Mouse (Mus musculus) liver, postnatal 0 days (tissue): ENCODE results near the gene Maco1. TPM values are rescaled to one million over a fixed set of nuclear protein-coding genes. Genes with fewer than 3 reads are reported as not detected.

Experiments
- ATAC-seq: fragments of 200-750 bp; cut with Nextera tagmentation; 2 replicates; pipeline ENCODE4 v1.8.0; 2017; ENCODE audit warnings: mild to moderate bottlenecking, moderate library complexity
- DNase-seq: peaks from one replicate; pipeline ENCODE4 v3.0.0-alpha.2; 2016
- H3K27ac ChIP-seq: fragments of 300-500 bp; sonication (generic); 2 replicates; pipeline ENCODE4 v1.5.1; 2014; ENCODE audit warnings: antibody characterized with exemption, moderate library complexity, mild to moderate bottlenecking, low read depth
- H3K27me3 ChIP-seq: fragments of 300-500 bp; sonication (generic); 2 replicates; pipeline ENCODE4 v1.6.1; 2014; ENCODE audit warnings: low read length, control low read depth, mixed read lengths; ENCODE audit not compliant: insufficient read depth
- H3K36me3 ChIP-seq: fragments of 300-500 bp; sonication (generic); replicated peaks from 2 replicates; pipeline ENCODE4 v1.6.1; 2014; ENCODE audit warnings: mild to moderate bottlenecking, control low read depth, low read length, moderate library complexity, mixed read lengths; ENCODE audit not compliant: insufficient read depth
- H3K4me1 ChIP-seq: fragments of 300-500 bp; sonication (generic); 2 replicates; pipeline ENCODE4 v1.6.1; 2014; ENCODE audit warnings: antibody characterized with exemption, mild to moderate bottlenecking, control low read depth; ENCODE audit not compliant: insufficient read depth
- H3K4me2 ChIP-seq: fragments of 300-500 bp; sonication (generic); 2 replicates; pipeline ENCODE4 v1.6.1; 2014; ENCODE audit warnings: low read depth, mild to moderate bottlenecking, low read length, moderate library complexity, mixed read lengths
- H3K4me3 ChIP-seq: fragments of 300-500 bp; sonication (generic); 2 replicates; pipeline ENCODE4 v1.5.1; 2014; ENCODE audit warnings: low read depth, low read length
- H3K9ac ChIP-seq: fragments of 300-500 bp; sonication (generic); replicated peaks from 2 replicates; pipeline ENCODE4 v1.6.1; 2014; ENCODE audit warnings: mild to moderate bottlenecking, moderate library complexity
- H3K9me3 ChIP-seq: fragments of 300-500 bp; sonication (generic); 2 replicates; pipeline ENCODE4 v1.6.1; 2016; ENCODE audit warnings: mild to moderate bottlenecking, control low read depth, low read length, mixed read lengths
- CTCF ChIP-seq: sonication (generic); IDR thresholded peaks from 2 replicates; pipeline ENCODE4 v1.5.1; 2016; ENCODE audit warnings: antibody characterized with exemption, low read depth
- EP300 ChIP-seq: IDR thresholded peaks from 2 replicates; pipeline ENCODE4 v1.6.1; 2016; ENCODE audit warnings: antibody characterized with exemption, low read depth, mild to moderate bottlenecking
- WGBS: fragments of 180-500 bp; shearing (Covaris S2); extraction: QIAGEN DNeasy Blood & Tissue Kit; methylation state at CpG from one replicate; pipeline ENCODE4 v1.1.7; 2014; ENCODE audit not compliant: insufficient replicate concordance; 5-methylcytosine and 5-hydroxymethylcytosine counted together
- polyA plus RNA-seq: library from polyadenylated mRNA; unstranded; fragments of >200 nt; fragmentation: Nextera tagmentation; extraction: Ambion mirVana; gene quantifications from 2 replicates; pipeline ENCODE4 v1.2.1, GENCODE M21; 2015

Gene Maco1
- polyA plus RNA-seq, 1 experiment from 2014 or later, result 14.6 TPM

DNA sequence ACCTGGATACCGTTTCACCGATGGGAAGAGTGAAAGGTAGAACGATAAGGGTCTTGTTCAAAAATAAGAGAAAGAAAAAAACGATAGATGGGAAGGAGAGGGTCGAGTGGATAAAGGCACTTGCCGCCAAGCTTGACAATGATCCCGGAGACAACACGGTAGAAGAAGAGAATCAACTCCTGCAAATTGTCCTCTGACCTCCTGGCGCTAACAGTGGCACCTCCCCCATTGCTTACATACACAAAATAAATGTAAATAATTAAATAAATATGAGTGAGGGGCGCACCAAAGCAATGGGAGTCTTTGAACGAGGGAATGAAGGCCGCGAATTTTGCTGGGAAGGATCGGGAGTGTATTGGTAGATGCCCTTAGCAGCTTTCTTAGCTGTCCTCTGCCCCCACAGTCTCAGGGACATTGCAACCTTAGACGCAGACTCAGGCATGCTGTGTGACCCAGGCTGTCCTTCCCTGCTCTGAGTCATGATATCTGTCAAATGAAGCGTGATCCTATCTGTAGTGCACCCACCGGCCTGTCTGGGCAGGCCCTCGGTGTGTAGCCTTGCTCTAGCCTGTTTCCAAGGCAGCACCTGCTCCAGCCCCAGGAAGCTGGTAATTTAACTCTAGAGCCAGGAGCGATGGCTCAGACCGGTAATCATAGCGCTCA lies 84.8 kb downstream of the Maco1 start:
- TF ChIP-seq EP300 (no peak), CTCF (no peak)
- Histone ChIP-seq H3K9ac (peak overlapping the region; percentile 95), H3K9me3 (no peaks in the 10 kb centered on the region), H3K4me1 (peaks cover 51% of the 10 kb centered on the region), H3K4me3 (peak overlapping the region; percentile 84), H3K36me3 (no peaks in the 10 kb centered on the region), H3K4me2 (peak overlapping the region; percentile 98), H3K27me3 (no peaks in the 10 kb centered on the region), H3K27ac (peak overlapping the region; percentile 81; the same call in 1 of the 2 replicates)
- DNase-seq, result no peak
- ATAC-seq, result no peak
- 14% methylated on average over 21 of the region's 21 CpGs for WGBS

DNA sequence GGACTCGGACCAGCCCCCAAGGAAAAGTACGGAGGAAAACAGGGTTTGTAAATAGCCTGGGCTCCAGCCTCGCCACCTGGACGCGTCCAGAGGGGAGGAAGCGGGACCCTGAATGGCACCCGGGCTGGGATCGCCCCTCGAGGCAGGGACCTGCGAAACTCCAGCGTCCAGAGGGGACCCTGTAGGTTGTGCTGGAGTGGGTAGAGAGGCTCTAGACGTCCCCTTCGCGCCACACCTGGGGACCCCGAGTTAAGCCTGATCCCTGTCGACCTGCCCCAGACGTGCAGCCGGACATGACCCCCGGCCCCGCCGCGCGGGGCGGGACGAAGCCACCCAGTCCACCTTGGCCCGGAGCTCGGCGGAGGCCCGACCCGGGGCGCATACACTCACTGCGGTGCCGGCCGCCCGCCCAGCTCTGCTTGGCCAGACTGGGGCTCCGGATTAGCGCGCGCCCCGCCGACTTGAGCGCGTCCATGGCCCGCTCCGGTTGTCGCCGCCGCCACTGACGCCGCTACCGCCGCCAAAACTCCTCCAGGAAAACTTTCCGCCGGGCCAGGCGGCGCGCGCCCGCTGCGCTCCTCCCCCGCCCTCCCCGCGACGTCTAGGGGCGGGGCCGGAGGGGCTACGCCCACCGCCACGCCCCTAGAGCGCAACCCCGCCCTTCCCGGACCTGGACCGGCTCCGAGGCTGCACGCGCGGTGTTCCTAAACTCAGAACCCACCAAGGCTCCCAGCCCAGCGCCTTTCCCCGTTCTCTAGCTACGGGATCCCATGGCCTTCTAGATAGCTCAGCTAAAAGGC lies 85.5 kb downstream of the Maco1 start, which contains the start of gene Ldlrap1:
Gene Ldlrap1 (minus strand): TSS at position 599 of the 800 bp plus-strand sequence.
- peak; percentile 89 for ATAC-seq
- H3K9me3 ChIP-seq, result no peaks in the 10 kb centered on the region
- DNase-seq, result peak; percentile 89
- peak within 1 kb of the TSS; percentile 84 for H3K4me3 ChIP-seq
- peak within 1 kb of the TSS; percentile 95 for H3K9ac ChIP-seq
- H3K27ac ChIP-seq, result peak within 1 kb of the TSS; percentile 81
- peaks cover 54% of the 10 kb centered on the region for H3K4me1 ChIP-seq
- no peaks in the 10 kb centered on the region for H3K36me3 ChIP-seq
- H3K27me3 ChIP-seq, result no peaks in the 10 kb centered on the region
- TF ChIP-seq CTCF (no peak), EP300 (no peak)
- H3K4me2 ChIP-seq, result peak within 1 kb of the TSS; percentile 98
- WGBS, result under 1% methylated on average over 76 of the region's 80 CpGs

DNA sequence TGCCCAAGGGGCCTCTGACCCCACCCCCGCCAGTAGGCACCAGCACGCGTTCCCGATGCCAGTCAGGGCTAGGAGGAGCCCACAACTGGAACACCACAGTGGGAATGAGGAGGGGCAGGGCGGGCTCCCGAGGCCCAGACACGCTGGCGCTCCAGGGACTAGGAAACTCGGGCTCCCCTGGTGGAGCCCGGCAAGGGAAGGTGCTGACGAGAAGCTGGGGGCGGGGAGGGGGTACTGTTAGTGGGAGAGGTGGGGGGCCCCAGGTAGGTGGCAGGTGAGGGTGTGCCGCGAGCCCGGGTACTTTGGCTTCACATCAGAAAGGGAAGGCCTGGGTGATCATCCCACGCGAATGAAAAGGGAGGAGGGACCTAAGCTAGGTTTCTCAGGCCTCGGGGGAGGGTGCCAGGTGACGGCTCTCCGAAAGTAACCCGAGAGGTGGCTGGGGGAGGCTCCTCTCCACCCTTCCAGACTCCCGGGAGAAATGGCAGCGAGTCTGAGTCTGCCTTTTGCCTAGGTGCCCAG lies 86.2 kb downstream of the Maco1 start:
- Histone ChIP-seq H3K4me3 (peak overlapping the region; percentile 84), H3K4me2 (peak overlapping the region; percentile 98), H3K9ac (peak overlapping the region; percentile 95), H3K4me1 (peaks cover 58% of the 10 kb centered on the region), H3K27ac (peak overlapping the region; percentile 81), H3K27me3 (no peaks in the 10 kb centered on the region), H3K9me3 (no peaks in the 10 kb centered on the region), H3K36me3 (no peaks in the 10 kb centered on the region)
- 2% methylated on average over 23 of the region's 23 CpGs for WGBS
- peak; percentile 32 for ATAC-seq
- peak; percentile 12; the same call in 1 of the 2 replicates for TF ChIP-seq CTCF
- TF ChIP-seq EP300, result no peak
- peak; percentile 57 for DNase-seq

DNA sequence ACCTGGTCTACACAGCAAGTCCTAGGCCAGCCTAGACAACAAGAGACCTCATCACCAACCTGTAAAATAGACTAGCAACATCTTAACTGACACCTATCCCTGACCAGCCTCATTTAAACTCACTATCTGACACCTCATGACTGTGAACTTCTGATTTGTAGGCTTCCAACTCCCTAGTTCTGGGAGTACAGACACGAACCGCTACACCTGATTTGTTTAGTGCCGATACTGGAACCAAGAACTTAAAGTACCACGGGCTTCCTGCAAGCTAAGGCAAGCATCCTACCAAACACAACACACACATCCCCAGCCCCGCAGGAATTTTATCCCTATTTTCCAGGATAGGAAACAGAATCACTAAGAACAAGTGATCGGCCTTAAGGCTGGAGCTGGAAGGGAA lies 86.9 kb downstream of the Maco1 start:
- H3K4me2 ChIP-seq, result peak overlapping the region; percentile 98
- peak overlapping the region; percentile 81 for H3K27ac ChIP-seq
- DNase-seq (no peak), ATAC-seq (no peak)
- peaks cover 65% of the 10 kb centered on the region for H3K4me1 ChIP-seq
- 58% methylated on average over 6 of the region's 6 CpGs for WGBS
- H3K9ac ChIP-seq, result peak overlapping the region; percentile 95
- no peaks in the 10 kb centered on the region for H3K9me3 ChIP-seq
- no peaks in the 10 kb centered on the region for H3K27me3 ChIP-seq
- H3K36me3 ChIP-seq, result no peaks in the 10 kb centered on the region
- peak overlapping the region; percentile 84 for H3K4me3 ChIP-seq
- TF ChIP-seq EP300 (no peak), CTCF (no peak)

DNA sequence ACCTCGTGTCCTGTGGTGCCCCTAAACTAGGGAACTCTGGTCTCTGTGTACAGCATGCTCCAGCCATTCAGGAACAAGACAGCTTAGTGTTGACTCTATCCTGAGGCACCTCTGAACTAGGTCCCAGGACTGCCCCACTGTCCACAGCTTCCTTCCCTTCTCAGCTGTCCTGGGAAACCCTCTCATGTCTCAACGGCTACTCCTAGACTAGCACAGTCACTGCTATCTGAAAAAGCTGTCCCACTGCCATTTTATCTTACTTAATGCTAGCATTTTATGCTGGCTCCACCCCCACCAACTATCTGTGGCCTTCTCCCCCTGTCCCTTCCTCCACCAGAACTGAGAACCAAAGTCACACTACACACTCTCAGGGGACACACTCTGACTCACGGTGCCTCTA lies 88.8 kb downstream of the Maco1 start:
- no peak for TF ChIP-seq CTCF
- no peak for TF ChIP-seq EP300
- H3K36me3 ChIP-seq, result no peaks in the 10 kb centered on the region
- H3K4me3 ChIP-seq, result peak overlapping the region; percentile 2; the same call in 1 of the 2 replicates
- WGBS, result 3% methylated on average over 3 of the region's 3 CpGs
- peak overlapping the region; percentile 81 for H3K27ac ChIP-seq
- H3K9ac ChIP-seq, result peak overlapping the region; percentile 54
- DNase-seq (no peak), ATAC-seq (no peak)
- peaks cover 85% of the 10 kb centered on the region for H3K4me1 ChIP-seq
- H3K9me3 ChIP-seq, result no peaks in the 10 kb centered on the region
- no peaks in the 10 kb centered on the region for H3K27me3 ChIP-seq
- H3K4me2 ChIP-seq, result peak overlapping the region; percentile 98

DNA sequence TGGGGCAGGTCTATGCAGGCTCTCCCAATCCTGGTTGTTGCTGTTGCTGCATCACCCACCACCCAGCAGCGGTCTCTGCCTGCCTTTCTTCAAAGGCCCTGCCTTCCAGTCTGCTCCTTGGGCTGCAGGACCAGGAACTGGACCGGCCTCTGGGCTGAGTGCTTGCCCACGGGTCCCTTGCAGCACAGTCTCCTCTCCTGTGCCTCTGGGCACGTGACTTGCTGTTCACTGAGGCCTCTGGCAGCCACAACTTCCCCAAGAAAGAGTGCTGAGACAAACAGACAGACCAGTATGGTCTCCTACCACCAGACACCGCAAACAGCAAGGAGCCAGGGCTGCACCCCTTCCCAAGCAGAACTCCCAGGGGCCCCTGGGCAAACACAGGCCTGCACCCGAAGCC lies 90.8 kb downstream of the Maco1 start:
- Histone ChIP-seq H3K27me3 (no peaks in the 10 kb centered on the region), H3K27ac (peak overlapping the region; percentile 93), H3K9me3 (no peaks in the 10 kb centered on the region), H3K36me3 (no peaks in the 10 kb centered on the region; the same call in 1 of the 2 replicates), H3K4me3 (peak overlapping the region; percentile 5; the same call in 1 of the 2 replicates), H3K9ac (peak overlapping the region; percentile 58; the same call in 1 of the 2 replicates), H3K4me2 (peak overlapping the region; percentile 67), H3K4me1 (peaks cover 93% of the 10 kb centered on the region)
- peak; percentile 59 for DNase-seq
- peak; percentile 4; the same call in 1 of the 2 replicates for ATAC-seq
- 22% methylated on average over 6 of the region's 6 CpGs for WGBS
- TF ChIP-seq EP300, result no peak
- TF ChIP-seq CTCF, result no peak
